Mouse (Mus musculus) MEL (cell line): ENCODE data around the gene 5830411N06Rik. TPM values are rescaled to one million over a fixed set of nuclear protein-coding genes. Genes with fewer than 3 reads are reported as not detected.

Experiments used
- DNase-seq: peaks from one replicate; pipeline ENCODE4 v3.0.0; 2011; ENCODE audit warnings: low read depth, low spot score
- H3K27ac ChIP-seq: 2 replicates; pipeline ENCODE4 v1.5.1; 2012; ENCODE audit warnings: low read depth, mild to moderate bottlenecking, control low read depth, low read length, moderate library complexity; ENCODE audit not compliant: control insufficient read depth
- H3K27me3 ChIP-seq, 2 experiments: fragments of 150-350 bp in 1 of 2; sonication (generic) in 1 of 2; 2 replicates each; pipeline ENCODE4 v1.6.1; 2012; ENCODE audit warnings: low read length in 2 of 2, mild to moderate bottlenecking in 2 of 2, improper control_type of control experiment in 1 of 2, moderate library complexity in 1 of 2; ENCODE audit not compliant: insufficient read depth in 2 of 2, control insufficient read depth in 1 of 2
- H3K36me3 ChIP-seq, 2 experiments: 2 replicates each; pipeline ENCODE4 v1.6.1; 2012 to 2014; ENCODE audit warnings: low read length in 2 of 2, improper control_type of control experiment in 1 of 2, inconsistent platforms in 1 of 2, mild to moderate bottlenecking in 1 of 2; ENCODE audit not compliant: insufficient read depth in 2 of 2, control insufficient read depth in 1 of 2
- H3K4me1 ChIP-seq, 2 experiments: fragments of 150-350 bp in 1 of 2; sonication (generic) in 1 of 2; 2 replicates each; pipeline ENCODE4 v1.6.1; 2012; ENCODE audit warnings: low read length in 2 of 2, improper control_type of control experiment in 1 of 2, mild to moderate bottlenecking in 1 of 2; ENCODE audit not compliant: insufficient read depth in 2 of 2, control insufficient read depth in 1 of 2
- H3K4me3 ChIP-seq, 2 experiments: fragments of 150-350 bp in 1 of 2; sonication (generic) in 1 of 2; 2 replicates each; pipeline ENCODE4 v1.5.1; 2012; ENCODE audit warnings: low read depth in 2 of 2, low read length in 2 of 2, mild to moderate bottlenecking in 2 of 2, moderate library complexity in 2 of 2, control low read depth in 1 of 2, improper control_type of control experiment in 1 of 2; ENCODE audit not compliant: control insufficient read depth in 1 of 2, insufficient read depth in 1 of 2
- H3K79me2 ChIP-seq: 2 replicates; pipeline ENCODE4 v1.6.1; 2012; ENCODE audit warnings: mild to moderate bottlenecking, low read length, moderate library complexity; ENCODE audit not compliant: control insufficient read depth, poor library complexity, insufficient read depth
- H3K9ac ChIP-seq: 2 replicates; pipeline ENCODE4 v1.6.1; 2012; ENCODE audit warnings: low read depth, mild to moderate bottlenecking, control low read depth, low read length, moderate library complexity; ENCODE audit not compliant: control insufficient read depth, poor library complexity, severe bottlenecking
- H3K9me3 ChIP-seq: fragments of 150-350 bp; sonication (generic); replicated peaks from 2 replicates; pipeline ENCODE4 v1.6.1; 2012; ENCODE audit warnings: mild to moderate bottlenecking, low read length, improper control_type of control experiment, moderate library complexity; ENCODE audit not compliant: insufficient read depth
- CTCF ChIP-seq, 3 experiments: IDR thresholded peaks in 2 of 3; conservative IDR thresholded peaks in 1 of 3; 2 replicates each; pipeline ENCODE4 v1.5.1; 2011 to 2012; ENCODE audit warnings: low read length in 3 of 3, low read depth in 2 of 3, mild to moderate bottlenecking in 2 of 3, improper control_type of control experiment in 1 of 3, inconsistent platforms in 1 of 3, mixed read lengths in 1 of 3, moderate library complexity in 1 of 3; ENCODE audit not compliant: control insufficient read depth in 1 of 3, insufficient read depth in 1 of 3, poor library complexity in 1 of 3, severe bottlenecking in 1 of 3
- E2F4 ChIP-seq: IDR thresholded peaks from 2 replicates; pipeline ENCODE4 v1.6.1; 2011; ENCODE audit warnings: low read depth, low read length, improper control_type of control experiment, borderline replicate concordance
- ELF1 ChIP-seq: IDR thresholded peaks from 2 replicates; pipeline ENCODE4 v1.6.1; 2014; ENCODE audit warnings: low read depth, mild to moderate bottlenecking, inconsistent platforms, low read length, improper control_type of control experiment, moderate library complexity
- KAT2A ChIP-seq: conservative IDR thresholded peaks from 2 replicates; pipeline ENCODE4 v1.6.1; 2012; ENCODE audit warnings: low read depth, low read length, improper control_type of control experiment, inconsistent platforms
- MAFK ChIP-seq: IDR thresholded peaks from 2 replicates; pipeline ENCODE4 v1.6.1; 2011; ENCODE audit warnings: low read depth, mild to moderate bottlenecking, low read length, improper control_type of control experiment, borderline replicate concordance
- MAZ ChIP-seq: IDR thresholded peaks from 2 replicates; pipeline ENCODE4 v1.6.1; 2012; ENCODE audit warnings: low read depth, mild to moderate bottlenecking, inconsistent platforms, low read length, improper control_type of control experiment
- MEF2A ChIP-seq: IDR thresholded peaks from 2 replicates; pipeline ENCODE4 v1.6.1; 2014; ENCODE audit warnings: low read depth, mild to moderate bottlenecking, inconsistent platforms, low read length, improper control_type of control experiment; ENCODE audit not compliant: poor library complexity, insufficient replicate concordance, severe bottlenecking; ENCODE audit errors: extremely low read depth
- MYB ChIP-seq: IDR thresholded peaks from 2 replicates; pipeline ENCODE4 v1.6.1; 2011; ENCODE audit warnings: mild to moderate bottlenecking, low read depth, low read length, improper control_type of control experiment
- NELFE ChIP-seq: IDR thresholded peaks from 2 replicates; pipeline ENCODE4 v1.6.1; 2011; ENCODE audit warnings: low read depth, low read length, improper control_type of control experiment
- POLR2A ChIP-seq, 2 experiments: IDR thresholded peaks; 2 replicates each; pipeline ENCODE4 v1.6.1; 2011 to 2012; ENCODE audit warnings: low read length in 2 of 2, mild to moderate bottlenecking in 2 of 2, control low read depth in 1 of 2, improper control_type of control experiment in 1 of 2, low read depth in 1 of 2, moderate library complexity in 1 of 2; ENCODE audit not compliant: control insufficient read depth in 1 of 2, insufficient read depth in 1 of 2, poor library complexity in 1 of 2
- POLR2AphosphoS2 ChIP-seq: IDR thresholded peaks from 2 replicates; pipeline ENCODE4 v1.6.1; 2011; ENCODE audit warnings: low read length, improper control_type of control experiment
- POLR2AphosphoS5 ChIP-seq: IDR thresholded peaks from 2 replicates; pipeline ENCODE4 v1.6.1; 2012; ENCODE audit warnings: low read depth, borderline replicate concordance, mild to moderate bottlenecking, inconsistent platforms, low read length, moderate library complexity, mixed read lengths
- RAD21 ChIP-seq: IDR thresholded peaks from 2 replicates; pipeline ENCODE4 v1.6.1; 2011; ENCODE audit warnings: mild to moderate bottlenecking, low read depth, low read length, improper control_type of control experiment
- RCOR1 ChIP-seq: IDR thresholded peaks from 2 replicates; pipeline ENCODE4 v1.6.1; 2012; ENCODE audit warnings: low read depth, mild to moderate bottlenecking, inconsistent platforms, low read length, improper control_type of control experiment
- SMC3 ChIP-seq: IDR thresholded peaks from 2 replicates; pipeline ENCODE4 v1.6.1; 2011; ENCODE audit warnings: low read depth, low read length, improper control_type of control experiment
- TCF12 ChIP-seq: IDR thresholded peaks from 2 replicates; pipeline ENCODE4 v1.6.1; 2014; ENCODE audit warnings: low read depth, mild to moderate bottlenecking, inconsistent platforms, low read length, improper control_type of control experiment, moderate library complexity
- UBTF ChIP-seq: IDR thresholded peaks from 2 replicates; pipeline ENCODE4 v1.6.1; 2012; ENCODE audit warnings: low read depth, mild to moderate bottlenecking, inconsistent platforms, low read length, improper control_type of control experiment, moderate library complexity, borderline replicate concordance; ENCODE audit not compliant: insufficient read depth
- USF1 ChIP-seq: IDR thresholded peaks from 2 replicates; pipeline ENCODE4 v1.6.1; 2014; ENCODE audit warnings: low read depth, mild to moderate bottlenecking, inconsistent platforms, low read length, improper control_type of control experiment, moderate library complexity
- USF2 ChIP-seq, 2 experiments: IDR thresholded peaks; 2 replicates each; pipeline ENCODE4 v1.6.1; 2011 to 2012; ENCODE audit warnings: improper control_type of control experiment in 2 of 2, low read length in 2 of 2, borderline replicate concordance in 1 of 2, inconsistent platforms in 1 of 2, low read depth in 1 of 2, mild to moderate bottlenecking in 1 of 2; ENCODE audit not compliant: insufficient read depth in 1 of 2
- ZKSCAN1 ChIP-seq: IDR thresholded peaks from 2 replicates; pipeline ENCODE4 v1.6.1; 2012; ENCODE audit warnings: low read depth, mild to moderate bottlenecking, inconsistent platforms, low read length, improper control_type of control experiment, moderate library complexity
- ZMIZ1 ChIP-seq: IDR thresholded peaks from 2 replicates; pipeline ENCODE4 v1.6.1; 2012; ENCODE audit warnings: low read depth, mild to moderate bottlenecking, inconsistent platforms, low read length, improper control_type of control experiment, moderate library complexity
- ZNF384 ChIP-seq: IDR thresholded peaks from 2 replicates; pipeline ENCODE4 v1.6.1; 2012; ENCODE audit warnings: low read depth, mild to moderate bottlenecking, inconsistent platforms, low read length, improper control_type of control experiment
- polyA plus RNA-seq, 2 experiments: library from polyadenylated mRNA; stranded (reverse) in 1 of 2; unstranded in 1 of 2; fragments of >175 nt in 1 of 2; fragments of >200 nt in 1 of 2; gene quantifications; 2 replicates each; pipeline versions ENCODE4 v1.2.1 to v1.2.4; 2012; ENCODE audit warnings: low replicate concordance in 2 of 2, low read depth in 1 of 2; ENCODE audit not compliant: insufficient read length in 2 of 2, insufficient read depth in 1 of 2, missing spikeins in 1 of 2
- total RNA-seq: library from RNA; depleted of rRNA; stranded (reverse); fragments of 300-350 nt; gene quantifications from 2 replicates; pipeline ENCODE4 v1.2.3, GENCODE M21; 2012

5830411N06Rik gene
- total and polyA plus RNA-seq, 3 experiments: not detected

- no peak for DNase-seq
- Histone ChIP-seq H3K36me3 (no peaks in the 10 kb centered on the region), H3K9me3 (no peaks in the 10 kb centered on the region), H3K79me2 (no peaks in the 10 kb centered on the region), H3K4me1 (no peaks in the 10 kb centered on the region), H3K27ac (no peak overlapping the region), H3K9ac (no peak overlapping the region), H3K27me3 (no peaks in the 10 kb centered on the region)
- TF ChIP-seq MAZ (no peak), ZKSCAN1 (no peak), MYB (no peak), CTCF (IDR thresholded peaks at IDR 0.05 in 2 of 3, conservative IDR thresholded peaks at IDR 0.05 in 1 of 3; ENCODE audit: control insufficient read depth in 1 of 3, insufficient read depth in 1 of 3, low read depth in 2 of 3, low read length in 3 of 3, poor library complexity in 1 of 3, severe bottlenecking in 1 of 3) (no peak), USF1 (no peak), MEF2A (no peak), SMC3 (no peak), ELF1 (no peak), NELFE (no peak), ZMIZ1 (no peak), POLR2A (IDR thresholded peaks at IDR 0.05; ENCODE audit: control insufficient read depth in 1 of 2, insufficient read depth in 1 of 2, low read depth in 1 of 2, low read length in 2 of 2, poor library complexity in 1 of 2) (no peak), TCF12 (no peak), RCOR1 (no peak), ZNF384 (no peak), RAD21 (no peak), MAFK (no peak), USF2 (IDR thresholded peaks at IDR 0.05; ENCODE audit: borderline replicate concordance in 1 of 2, insufficient read depth in 1 of 2, low read depth in 1 of 2, low read length in 2 of 2) (no peak), POLR2AphosphoS2 (no peak)
- TF ChIP-seq, all 39 proteins: peak for 0
- no peak overlapping the region for H3K4me3 ChIP-seq
Measured at GRCm38 (mm10) chr7:140329766-140330304, 82.8 kb downstream of the 5830411N06Rik start.

GRCm38 (mm10) chr7:140333717-140334116 lies 86.6 kb downstream of the 5830411N06Rik start, which contains the start of gene Olfr527:
Olfr527 (plus strand) TSS chr7:140334017.
- no peak for DNase-seq
- Histone ChIP-seq H3K4me1 (no peaks in the 10 kb centered on the region), H3K36me3 (no peaks in the 10 kb centered on the region), H3K27ac (no peak within 1 kb of the TSS), H3K4me3 (no peak within 1 kb of the TSS), H3K79me2 (no peaks in the 10 kb centered on the region), H3K9me3 (no peaks in the 10 kb centered on the region), H3K9ac (no peak within 1 kb of the TSS), H3K27me3 (no peaks in the 10 kb centered on the region)
- TF ChIP-seq KAT2A (no peak), POLR2AphosphoS5 (no peak), E2F4 (no peak), MAFK (no peak), USF1 (no peak), MYB (no peak), UBTF (no peak)
